Mouse (Mus musculus): Measurements from ENCODE around the gene Mdga2. TPM values are rescaled to one million over a fixed set of nuclear protein-coding genes. Genes with fewer than 3 reads are reported as not detected.
A peak's percentile ranks its signal among the peaks of the same experiment; 100 is the strongest.

The Mdga2 gene
- polyA plus RNA-seq, 1 experiment from 2014 or later: 3.7 TPM

GRCm38 (mm10) chr12:66888636-66889035, 333.7 kb downstream of the Mdga2 start:
- Histone ChIP-seq H3K4me2 (ENCODE audit: low read depth) (no peak overlapping the region), H3K27me3 (ENCODE audit: control insufficient read depth, insufficient read depth, low read length) (no peaks in the 10 kb centered on the region), H3K4me3 (ENCODE audit: low read depth, low read length) (no peak overlapping the region), H3K4me1 (ENCODE audit: control insufficient read depth, insufficient read depth, low read length) (no peaks in the 10 kb centered on the region), H3K36me3 (ENCODE audit: control insufficient read depth, insufficient read depth, low read length) (no peaks in the 10 kb centered on the region), H3K9me3 (ENCODE audit: control insufficient read depth, low read length) (no peaks in the 10 kb centered on the region), H3K9ac (ENCODE audit: low read length) (no peak overlapping the region), H3K27ac (ENCODE audit: low read depth, low read length) (no peak overlapping the region)
- WGBS: 63% methylated on average over 1 of the region's 1 CpGs
- ATAC-seq (ENCODE audit: insufficient read depth, low FRiP score, low TSS enrichment) (no peak), DNase-seq (ENCODE audit: low spot score) (peak; percentile 11)

GRCm38 (mm10) chr12:66866199-66866598, 356.1 kb downstream of the Mdga2 start:
- Histone ChIP-seq H3K9ac (ENCODE audit: low read length) (no peak overlapping the region), H3K4me3 (ENCODE audit: low read depth, low read length) (no peak overlapping the region), H3K36me3 (ENCODE audit: control insufficient read depth, insufficient read depth, low read length) (no peaks in the 10 kb centered on the region), H3K4me1 (ENCODE audit: control insufficient read depth, insufficient read depth, low read length) (no peaks in the 10 kb centered on the region), H3K9me3 (ENCODE audit: control insufficient read depth, low read length) (no peaks in the 10 kb centered on the region), H3K27me3 (ENCODE audit: control insufficient read depth, insufficient read depth, low read length) (no peaks in the 10 kb centered on the region), H3K27ac (ENCODE audit: low read depth, low read length) (no peak overlapping the region), H3K4me2 (ENCODE audit: low read depth) (no peak overlapping the region)
- 87% methylated on average over 3 of the region's 3 CpGs for WGBS
- no peak for DNase-seq (ENCODE audit: low spot score)
- ATAC-seq (ENCODE audit: insufficient read depth, low FRiP score, low TSS enrichment): no peak

GRCm38 (mm10) chr12:66853167-66853566, 369.2 kb downstream of the Mdga2 start:
- Histone ChIP-seq H3K36me3 (ENCODE audit: control insufficient read depth, insufficient read depth, low read length) (no peaks in the 10 kb centered on the region), H3K27me3 (ENCODE audit: control insufficient read depth, insufficient read depth, low read length) (no peaks in the 10 kb centered on the region), H3K4me3 (ENCODE audit: low read depth, low read length) (no peak overlapping the region), H3K27ac (ENCODE audit: low read depth, low read length) (no peak overlapping the region), H3K4me1 (ENCODE audit: control insufficient read depth, insufficient read depth, low read length) (no peaks in the 10 kb centered on the region), H3K9me3 (ENCODE audit: control insufficient read depth, low read length) (no peaks in the 10 kb centered on the region), H3K4me2 (ENCODE audit: low read depth) (no peak overlapping the region), H3K9ac (ENCODE audit: low read length) (no peak overlapping the region)
- WGBS: 28% methylated on average over 3 of the region's 3 CpGs
- DNase-seq (ENCODE audit: low spot score) (peak; percentile 13), ATAC-seq (ENCODE audit: insufficient read depth, low FRiP score, low TSS enrichment) (no peak)

- 76% methylated on average over 3 of the region's 3 CpGs for WGBS
- Histone ChIP-seq H3K9me3 (ENCODE audit: control insufficient read depth, low read length) (no peaks in the 10 kb centered on the region), H3K27ac (ENCODE audit: low read depth, low read length) (no peak overlapping the region), H3K4me3 (ENCODE audit: low read depth, low read length) (no peak overlapping the region), H3K27me3 (ENCODE audit: control insufficient read depth, insufficient read depth, low read length) (no peaks in the 10 kb centered on the region), H3K9ac (ENCODE audit: low read length) (no peak overlapping the region), H3K4me2 (ENCODE audit: low read depth) (no peak overlapping the region), H3K36me3 (ENCODE audit: control insufficient read depth, insufficient read depth, low read length) (no peaks in the 10 kb centered on the region), H3K4me1 (ENCODE audit: control insufficient read depth, insufficient read depth, low read length) (no peaks in the 10 kb centered on the region)
- DNase-seq (ENCODE audit: low spot score) (no peak), ATAC-seq (ENCODE audit: insufficient read depth, low FRiP score, low TSS enrichment) (no peak)
These were observed 382.0 kb downstream of the Mdga2 start for GRCm38 (mm10) chr12:66840336-66840735.

- no peak overlapping the region for H3K4me2 ChIP-seq (ENCODE audit: low read depth)
- DNase-seq (ENCODE audit: low spot score): no peak
- no peaks in the 10 kb centered on the region for H3K9me3 ChIP-seq (ENCODE audit: control insufficient read depth, low read length)
- no peak overlapping the region for H3K27ac ChIP-seq (ENCODE audit: low read depth, low read length)
- H3K4me3 ChIP-seq (ENCODE audit: low read depth, low read length): no peak overlapping the region
- H3K4me1 ChIP-seq (ENCODE audit: control insufficient read depth, insufficient read depth, low read length): no peaks in the 10 kb centered on the region
- no peaks in the 10 kb centered on the region for H3K36me3 ChIP-seq (ENCODE audit: control insufficient read depth, insufficient read depth, low read length)
- ATAC-seq (ENCODE audit: insufficient read depth, low FRiP score, low TSS enrichment): no peak
- H3K9ac ChIP-seq (ENCODE audit: low read length): no peak overlapping the region
- H3K27me3 ChIP-seq (ENCODE audit: control insufficient read depth, insufficient read depth, low read length): no peaks in the 10 kb centered on the region
These were observed 466.7 kb downstream of the Mdga2 start for GRCm38 (mm10) chr12:66755653-66756052.

- no peaks in the 10 kb centered on the region for H3K4me1 ChIP-seq (ENCODE audit: control insufficient read depth, insufficient read depth, low read length)
- H3K36me3 ChIP-seq (ENCODE audit: control insufficient read depth, insufficient read depth, low read length): no peaks in the 10 kb centered on the region
- no peaks in the 10 kb centered on the region for H3K27me3 ChIP-seq (ENCODE audit: control insufficient read depth, insufficient read depth, low read length)
- H3K4me3 ChIP-seq (ENCODE audit: low read depth, low read length): no peak overlapping the region
- H3K9me3 ChIP-seq (ENCODE audit: control insufficient read depth, low read length): no peaks in the 10 kb centered on the region
- no peak overlapping the region for H3K27ac ChIP-seq (ENCODE audit: low read depth, low read length)
- ATAC-seq (ENCODE audit: insufficient read depth, low FRiP score, low TSS enrichment): no peak
- H3K4me2 ChIP-seq (ENCODE audit: low read depth): no peak overlapping the region
- DNase-seq (ENCODE audit: low spot score): no peak
- H3K9ac ChIP-seq (ENCODE audit: low read length): no peak overlapping the region
- 76% methylated on average over 3 of the region's 3 CpGs for WGBS
These were observed 487.8 kb downstream of the Mdga2 start for GRCm38 (mm10) chr12:66734536-66734935.

GRCm38 (mm10) chr12:66724474-66724873, 497.9 kb downstream of the Mdga2 start:
- H3K4me3 ChIP-seq (ENCODE audit: low read depth, low read length): no peak overlapping the region
- H3K4me1 ChIP-seq (ENCODE audit: control insufficient read depth, insufficient read depth, low read length): no peaks in the 10 kb centered on the region
- no peak overlapping the region for H3K9ac ChIP-seq (ENCODE audit: low read length)
- no peaks in the 10 kb centered on the region for H3K36me3 ChIP-seq (ENCODE audit: control insufficient read depth, insufficient read depth, low read length)
- no peak overlapping the region for H3K4me2 ChIP-seq (ENCODE audit: low read depth)
- no peak for DNase-seq (ENCODE audit: low spot score)
- no peaks in the 10 kb centered on the region for H3K9me3 ChIP-seq (ENCODE audit: control insufficient read depth, low read length)
- no peak overlapping the region for H3K27ac ChIP-seq (ENCODE audit: low read depth, low read length)
- WGBS: 39% methylated on average over 2 of the region's 2 CpGs
- peak; percentile 70; the same call in 1 of the 2 replicates for ATAC-seq (ENCODE audit: insufficient read depth, low FRiP score, low TSS enrichment)
- H3K27me3 ChIP-seq (ENCODE audit: control insufficient read depth, insufficient read depth, low read length): no peaks in the 10 kb centered on the region

GRCm38 (mm10) chr12:66708334-66708733, 514.0 kb downstream of the Mdga2 start:
- Histone ChIP-seq H3K36me3 (ENCODE audit: control insufficient read depth, insufficient read depth, low read length) (no peaks in the 10 kb centered on the region), H3K27ac (ENCODE audit: low read depth, low read length) (no peak overlapping the region), H3K4me1 (ENCODE audit: control insufficient read depth, insufficient read depth, low read length) (no peaks in the 10 kb centered on the region), H3K4me3 (ENCODE audit: low read depth, low read length) (no peak overlapping the region), H3K27me3 (ENCODE audit: control insufficient read depth, insufficient read depth, low read length) (no peaks in the 10 kb centered on the region), H3K4me2 (ENCODE audit: low read depth) (no peak overlapping the region), H3K9ac (ENCODE audit: low read length) (no peak overlapping the region), H3K9me3 (ENCODE audit: control insufficient read depth, low read length) (no peaks in the 10 kb centered on the region)
- WGBS: 85% methylated on average over 10 of the region's 10 CpGs
- ATAC-seq (ENCODE audit: insufficient read depth, low FRiP score, low TSS enrichment) (no peak), DNase-seq (ENCODE audit: low spot score) (no peak)

- no peak overlapping the region for H3K9ac ChIP-seq (ENCODE audit: low read length)
- no peaks in the 10 kb centered on the region for H3K4me1 ChIP-seq (ENCODE audit: control insufficient read depth, insufficient read depth, low read length)
- WGBS: 18% methylated on average over 2 of the region's 2 CpGs
- no peak overlapping the region for H3K4me2 ChIP-seq (ENCODE audit: low read depth)
- no peaks in the 10 kb centered on the region for H3K9me3 ChIP-seq (ENCODE audit: control insufficient read depth, low read length)
- no peaks in the 10 kb centered on the region for H3K27me3 ChIP-seq (ENCODE audit: control insufficient read depth, insufficient read depth, low read length)
- no peak overlapping the region for H3K4me3 ChIP-seq (ENCODE audit: low read depth, low read length)
- H3K27ac ChIP-seq (ENCODE audit: low read depth, low read length): no peak overlapping the region
- ATAC-seq (ENCODE audit: insufficient read depth, low FRiP score, low TSS enrichment): no peak
- no peaks in the 10 kb centered on the region for H3K36me3 ChIP-seq (ENCODE audit: control insufficient read depth, insufficient read depth, low read length)
- no peak for DNase-seq (ENCODE audit: low spot score)
These were observed 514.9 kb downstream of the Mdga2 start for GRCm38 (mm10) chr12:66707431-66707830.

Measured in neural tube, embryonic 11.5 days (tissue).